In the genomic region with DNA sequence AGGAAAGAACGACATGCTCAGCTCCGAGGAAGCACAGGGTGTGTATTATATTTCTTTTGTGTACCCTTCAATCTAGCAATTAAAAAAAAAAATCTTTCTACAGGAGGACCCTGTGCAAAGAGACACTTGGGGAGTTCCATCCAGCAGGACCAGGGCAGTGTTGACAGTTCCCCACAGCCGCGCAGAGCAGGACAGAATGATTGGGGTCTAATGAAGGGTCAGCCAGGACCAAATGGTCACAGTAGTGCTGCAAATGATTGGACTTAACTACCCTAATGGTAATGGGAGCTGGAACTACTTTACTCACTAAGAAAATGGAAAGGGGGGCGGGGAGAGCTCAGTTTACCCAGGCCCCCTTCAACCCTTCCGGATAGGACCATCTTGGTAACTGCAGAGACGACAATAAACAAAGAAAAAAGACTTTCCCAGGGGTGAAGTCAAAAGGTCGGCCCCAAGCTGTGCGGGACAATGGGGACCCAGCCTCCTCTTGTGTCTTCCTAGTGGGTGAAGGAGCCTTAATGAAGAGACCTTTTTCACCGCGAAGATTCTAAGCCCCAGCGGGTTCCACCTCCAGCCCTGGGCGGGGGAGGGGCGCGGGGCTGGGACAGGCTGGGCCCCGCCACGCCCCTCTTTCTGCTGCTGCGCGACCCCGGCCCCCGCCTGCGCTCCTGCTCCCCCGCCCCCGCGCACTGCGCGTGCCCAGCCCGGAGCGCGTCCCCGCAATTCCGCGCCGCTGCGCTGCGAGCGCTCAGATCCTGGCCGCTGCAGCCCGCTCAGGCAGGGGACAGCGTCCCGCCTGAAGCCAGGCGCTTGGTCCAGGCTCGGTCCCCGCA, we compare ENCODE assay signal across 8 mouse cellular contexts. TPM values are rescaled to one million over a fixed set of nuclear protein-coding genes. Genes with fewer than 3 reads are reported as not detected.
DNase-seq lines count a peak whose midpoint lies in the region.

A gene (plus strand): TSS at position 722 of the 833 bp plus-strand sequence.

- DNase-seq in thymus, postnatal 4 days, result peak; percentile 17
- no peak for DNase-seq in thymus, postnatal 0 days (ENCODE audit: low spot score)
- DNase-seq in cerebellum, postnatal 36 days, result peak; percentile 32 to 47
- peak; percentile 10 for DNase-seq in gastrocnemius, postnatal 25 days
- peak; percentile 74 to 88 for DNase-seq in layer of hippocampus, postnatal 10 days (ENCODE audit: low spot score in 2 of 2)
- peak; percentile 23 for DNase-seq in lung, postnatal 10 days
- peak; percentile 71 for DNase-seq in right cerebral cortex, postnatal 14 days
- DNase-seq in thymus, postnatal 10 days (ENCODE audit: low spot score in 2 of 2), result no peak

RNA-seq across cellular contexts. Expression of the gene that starts here (rescaled TPM):
- polyA plus RNA-seq in thymus, postnatal 0 days (2015; fragmentation: Nextera tagmentation; extraction: Ambion mirVana), result 3.5 and 3.6 TPM in 2 replicates
- under 1 TPM; 0.27 to 0.36 TPM for total RNA-seq in gastrocnemius, postnatal 25 days (2021)
- total RNA-seq in layer of hippocampus, postnatal 10 days (2021), result 100 to 1,000 TPM; 337 to 351 TPM

Comparison
In these comparisons a context has a peak if more than half of its experiments do, and no peak if none do; other contexts are left out.
1. RNA of the gene that starts here (total RNA-seq): 337 to 351 TPM in layer of hippocampus, postnatal 10 days; 0.27 to 0.36 TPM in gastrocnemius, postnatal 25 days; every median in the first group is over 100 times any median in the second.
2. DNase-seq: peak in thymus, postnatal 4 days (single experiment), cerebellum, postnatal 36 days (2 of 2), layer of hippocampus, postnatal 10 days (2 of 2), lung, postnatal 10 days (single experiment) and right cerebral cortex, postnatal 14 days (single experiment); none in thymus, postnatal 0 days (single experiment) and thymus, postnatal 10 days (0 of 2).
3. Peak in DNase-seq in gastrocnemius, postnatal 25 days; RNA of the gene not detected or under 1 TPM.